26 mouse cellular contexts compared by ENCODE assay signal in the genomic region with DNA sequence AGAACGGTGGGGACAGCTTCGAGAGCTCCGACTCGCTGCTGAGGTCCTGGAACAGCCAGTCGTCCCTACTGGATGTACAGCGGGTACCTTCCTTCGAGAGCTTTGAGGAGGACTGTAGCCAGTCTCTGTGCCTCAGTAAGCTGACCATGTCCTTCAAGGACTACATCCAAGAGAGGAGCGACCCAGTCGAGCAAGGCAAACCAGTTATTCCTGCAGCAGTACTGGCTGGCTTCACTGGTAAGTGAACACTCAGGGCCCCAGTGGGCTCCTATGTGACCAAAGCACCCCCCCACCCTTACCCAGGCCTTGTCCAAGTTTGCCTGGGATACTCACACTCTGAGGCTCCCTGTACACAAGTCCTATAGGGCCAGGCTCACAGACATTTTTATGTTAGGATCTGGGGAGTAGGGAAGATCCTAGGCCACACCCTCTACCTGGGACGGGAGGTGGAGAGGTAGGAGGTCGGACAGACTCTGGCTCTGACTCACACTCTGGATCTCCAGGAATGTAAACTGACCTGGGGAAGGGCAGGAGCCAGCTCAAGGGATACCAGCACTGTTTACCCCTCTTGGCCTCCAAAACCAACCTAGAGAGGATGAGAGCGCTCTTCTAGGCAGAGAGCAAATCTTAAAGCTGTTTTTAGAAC. TPM values are rescaled to one million over a fixed set of nuclear protein-coding genes. Genes with fewer than 3 reads are reported as not detected.
DNase-seq lines count a peak whose midpoint lies in the region; ATAC-seq and TF ChIP-seq lines count a peak whose summit lies in the region.
"Had no signal": no experiment of that assay in that cellular context is flagged by ENCODE, and none has a peak within 500 bp of the region (broad histone marks: within the 10 kb centered on the region; RNA-seq: fewer than 3 reads in every experiment).

No protein-coding gene starts in this region.

- peak overlapping the region; percentile 7; the same call in 1 of the 2 replicates for H3K27ac ChIP-seq in heart, adult 2 months
- H3K27ac ChIP-seq in stomach, postnatal 0 days (replicated peaks): peak overlapping the region; percentile 61
- no peak overlapping the region for H3K27ac ChIP-seq in left cerebral cortex, adult 2 months
- H3K27ac ChIP-seq: embryonic facial prominence, embryonic 10.5 days; gastrocnemius, adult 2 months; hindbrain, embryonic 10.5 days; hindbrain, postnatal 0 days; kidney, postnatal 0 days; limb, embryonic 15.5 days; liver, embryonic 15.5 days; midbrain, embryonic 12.5 days; neural tube, embryonic 12.5 days had no signal

- no peaks in the 10 kb centered on the region for H3K27me3 ChIP-seq in heart, adult 2 months (ENCODE audit: control insufficient read depth, insufficient read depth, low read length)
- H3K27me3 ChIP-seq in stomach, postnatal 0 days (ENCODE audit: control insufficient read depth, insufficient read depth, low read length): no peaks in the 10 kb centered on the region
- H3K27me3 ChIP-seq: limb, embryonic 15.5 days; liver, embryonic 15.5 days; midbrain, embryonic 12.5 days; neural tube, embryonic 12.5 days had no signal

- no peaks in the 10 kb centered on the region for H3K9me3 ChIP-seq in stomach, postnatal 0 days (ENCODE audit: control insufficient read depth, low read length)
- H3K9me3 ChIP-seq: liver, embryonic 15.5 days; midbrain, embryonic 12.5 days had no signal

- ATAC-seq in stomach, postnatal 0 days (ENCODE audit: low FRiP score, low TSS enrichment): peak; percentile 58; the same call in 1 of the 2 replicates
- ATAC-seq: CD4-positive, CD25-positive, alpha-beta regulatory T cell, adult 4 months; forebrain, postnatal 0 days; hindbrain, postnatal 0 days had no signal

- peak in 1 of 2 experiments; percentile 20 for DNase-seq in heart, adult 2 months
- no peak for DNase-seq in heart, adult 18-20 months
- DNase-seq in lung, adult 2 months: peak; percentile 58
- DNase-seq in lung, postnatal 14 days: no peak
- DNase-seq in lung, postnatal 25 days (ENCODE audit: low spot score): peak; percentile 66
- DNase-seq in stomach, postnatal 0 days (ENCODE audit: low spot score): peak; percentile 42
- DNase-seq in left cerebral cortex, adult 2 months (ENCODE audit: extremely low spot score in 1 of 2, low spot score in 2 of 2): no peak
- no peak for DNase-seq in kidney, adult 8-10 months
- DNase-seq: adrenal gland, adult 2 months; cerebellum, adult 11-12 months; cerebellum, postnatal 10 days; forebrain, postnatal 0 days; gastrocnemius, adult 2 months; kidney, adult 18-20 months; left cerebral cortex, postnatal 4 days; right cerebral cortex, postnatal 14 days; thymus, postnatal 14 days had no signal

- peaks cover 2% of the 10 kb centered on the region for H3K4me1 ChIP-seq in heart, adult 2 months (ENCODE audit: control insufficient read depth, insufficient read depth, low read length)
- no peaks in the 10 kb centered on the region for H3K4me1 ChIP-seq in lung, adult 2 months (ENCODE audit: control insufficient read depth, insufficient read depth, low read length)
- H3K4me1 ChIP-seq in stomach, postnatal 0 days (replicated peaks; ENCODE audit: control insufficient read depth, insufficient read depth): no peaks in the 10 kb centered on the region
- H3K4me1 ChIP-seq: embryonic facial prominence, embryonic 10.5 days; hindbrain, embryonic 10.5 days; limb, embryonic 15.5 days; liver, embryonic 15.5 days; midbrain, embryonic 12.5 days; neural tube, embryonic 12.5 days had no signal

- TF ChIP-seq POLR2A in heart, adult 2 months (IDR thresholded peaks at IDR 0.05; ENCODE audit: insufficient read depth, low read depth, low read length): no peak
- TF ChIP-seq POLR2A in lung, adult 2 months (IDR thresholded peaks at IDR 0.05; ENCODE audit: borderline replicate concordance, extremely low read depth, low read depth, low read length): no peak

- H3K79me2 ChIP-seq in heart, adult 2 months (replicated peaks; ENCODE audit: control insufficient read depth, insufficient read depth, low read length): no peaks in the 10 kb centered on the region

- TF ChIP-seq CTCF in heart, adult 2 months (IDR thresholded peaks at IDR 0.05): no peak
- TF ChIP-seq CTCF in lung, adult 2 months (IDR thresholded peaks at IDR 0.05; ENCODE audit: insufficient read depth, low read length): no peak
- TF ChIP-seq CTCF in stomach, postnatal 0 days (IDR thresholded peaks at IDR 0.05; ENCODE audit: low read depth): no peak
- TF ChIP-seq CTCF in left cerebral cortex, adult 2 months (IDR thresholded peaks at IDR 0.05): no peak

- no peak overlapping the region for H3K9ac ChIP-seq in heart, adult 2 months (ENCODE audit: low read depth, low read length)
- H3K9ac ChIP-seq in stomach, postnatal 0 days (ENCODE audit: low read length): no peak overlapping the region
- H3K9ac ChIP-seq: forebrain, postnatal 0 days; limb, embryonic 15.5 days; liver, embryonic 15.5 days; midbrain, embryonic 12.5 days; neural tube, embryonic 12.5 days had no signal

- intact Hi-C loops in heart, adult 2 months (cut with DNase I): no loop called here
- intact Hi-C loops in left cerebral cortex, adult 2 months (cut with DNase I): no loop called here

- H3K36me3 ChIP-seq in heart, adult 2 months (ENCODE audit: control insufficient read depth, insufficient read depth, low read length): peaks cover 25% of the 10 kb centered on the region
- peaks cover 79% of the 10 kb centered on the region for H3K36me3 ChIP-seq in stomach, postnatal 0 days (ENCODE audit: control insufficient read depth, insufficient read depth, low read length)

- H3K4me2 ChIP-seq in stomach, postnatal 0 days (replicated peaks; ENCODE audit: low read depth): no peak overlapping the region
- H3K4me2 ChIP-seq: limb, embryonic 15.5 days; liver, embryonic 15.5 days; midbrain, embryonic 12.5 days; neural tube, embryonic 12.5 days had no signal

- WGBS in heart, adult 2 months: 90% methylated on average over 12 of the region's 12 CpGs
- 69% methylated on average over 12 of the region's 12 CpGs for WGBS in lung, adult 2 months
- WGBS in stomach, postnatal 0 days: 70% methylated on average over 12 of the region's 12 CpGs

- no peak overlapping the region for H3K4me3 ChIP-seq in heart, adult 2 months
- no peak overlapping the region for H3K4me3 ChIP-seq in lung, adult 2 months (replicated peaks; ENCODE audit: extremely low read depth, low read depth, low read length)
- no peak overlapping the region for H3K4me3 ChIP-seq in stomach, postnatal 0 days (ENCODE audit: low read depth, low read length)
- H3K4me3 ChIP-seq in left cerebral cortex, adult 2 months: no peak overlapping the region
- H3K4me3 ChIP-seq: embryonic facial prominence, embryonic 10.5 days; gastrocnemius, adult 2 months; hindbrain, embryonic 10.5 days; limb, embryonic 15.5 days; liver, embryonic 15.5 days; midbrain, embryonic 12.5 days; neural tube, embryonic 12.5 days had no signal

- no peak for TF ChIP-seq EP300 in heart, adult 2 months (IDR thresholded peaks at IDR 0.05; ENCODE audit: insufficient read depth, low read depth, low read length)
- TF ChIP-seq EP300 in stomach, postnatal 0 days (optimal IDR thresholded peaks at IDR 0.05): no peak

RNA-seq across cellular contexts. Expression of gene Ets2, which starts 14.3 kb away (rescaled TPM):
- 10 to 100 TPM; 50.3 to 70.6 TPM for total RNA-seq in heart, adult 2 months (2021)
- 47.2 and 60.5 TPM in 2 replicates for polyA plus RNA-seq in heart, adult 2 months (2012; rRNA removed)
- 10 to 100 TPM; 44.7 to 51.2 TPM for total RNA-seq in heart, adult 18-20 months (2021)
- 113 and 270 TPM in 2 replicates for polyA plus RNA-seq in lung, adult 2 months (2012; rRNA removed)
- polyA plus RNA-seq in stomach, postnatal 0 days (2015; fragmentation: Nextera tagmentation; extraction: Ambion mirVana): 35.1 and 38.1 TPM in 2 replicates
- 10 to 100 TPM; 83.2 to 85.1 TPM for total RNA-seq in left cerebral cortex, adult 2 months (2021)

Comparison
In these comparisons a context has a peak if more than half of its experiments do, and no peak if none do; other contexts are left out.
1. DNase-seq: peak in lung, adult 2 months (single experiment), lung, postnatal 25 days (single experiment) and stomach, postnatal 0 days (single experiment); none in heart, adult 18-20 months (0 of 2), lung, postnatal 14 days (single experiment), left cerebral cortex, adult 2 months (0 of 2) and kidney, adult 8-10 months (0 of 2).